ENCODE assay signal across 9 mouse cellular contexts in the genomic region with DNA sequence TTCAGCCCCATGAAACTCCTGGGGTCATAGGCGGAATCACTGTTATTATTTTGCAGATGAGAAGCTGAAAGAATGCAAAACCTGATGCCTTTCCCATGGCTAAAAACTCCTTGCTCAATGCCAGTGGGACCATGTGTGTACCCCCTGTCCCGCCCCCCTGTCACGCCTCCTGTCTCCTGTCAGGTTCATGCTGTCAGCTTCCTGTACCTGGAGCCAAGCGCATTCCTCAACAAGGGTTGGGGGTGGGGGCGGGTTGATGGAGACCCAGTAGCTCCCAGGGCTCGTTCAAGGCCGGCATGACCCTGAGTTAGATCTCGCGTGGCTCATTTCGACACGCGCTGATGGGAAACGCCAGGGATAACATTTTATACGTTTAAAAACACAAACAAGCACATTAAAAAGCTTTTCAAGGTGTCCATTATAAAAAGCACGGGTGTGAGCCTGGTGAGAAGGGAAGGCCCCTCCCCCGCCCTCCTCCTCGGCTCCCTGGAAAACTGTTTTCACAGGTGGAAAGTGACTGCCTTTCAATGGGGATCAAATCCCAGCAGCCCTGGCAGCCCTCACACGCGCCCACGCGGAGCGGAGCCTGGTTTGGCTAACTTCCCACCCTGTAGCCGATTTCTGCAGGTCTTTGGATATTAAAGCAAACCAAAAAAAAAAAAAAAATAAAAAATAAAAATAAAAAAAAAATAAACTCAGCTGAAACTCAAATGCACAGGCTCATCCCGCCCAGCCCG.
A peak's percentile ranks its signal among the peaks of the same experiment; 100 is the strongest.
DNase-seq lines count a peak whose midpoint lies in the region; ATAC-seq and TF ChIP-seq lines count a peak whose summit lies in the region.
"Had no signal": no experiment of that assay in that cellular context is flagged by ENCODE, and none has a peak within 500 bp of the region (broad histone marks: within the 10 kb centered on the region; RNA-seq: fewer than 3 reads in every experiment).

No protein-coding gene starts in this region.

- H3K27me3 ChIP-seq in forebrain, embryonic 11.5 days (ENCODE audit: control insufficient read depth, insufficient read depth, low read length) = no peaks in the 10 kb centered on the region
- H3K27me3 ChIP-seq in limb, embryonic 14.5 days (ENCODE audit: control insufficient read depth, insufficient read depth, low read length) = no peaks in the 10 kb centered on the region

- TF ChIP-seq POLR2A in limb, embryonic 14.5 days (IDR thresholded peaks at IDR 0.05; ENCODE audit: borderline replicate concordance, extremely low read depth, insufficient read depth, insufficient read length) = no peak

- no peaks in the 10 kb centered on the region for H3K4me1 ChIP-seq in forebrain, embryonic 11.5 days (replicated peaks; ENCODE audit: control insufficient read depth, insufficient read depth, low read length)
- H3K4me1 ChIP-seq in limb, embryonic 14.5 days (ENCODE audit: control insufficient read depth, insufficient read depth, low read length) = peaks cover 33% of the 10 kb centered on the region
- H3K4me1 ChIP-seq: megakaryocyte, embryonic 14.5 days had no signal

- no peaks in the 10 kb centered on the region for H3K9me3 ChIP-seq in forebrain, embryonic 11.5 days (ENCODE audit: control insufficient read depth, low read length)
- H3K9me3 ChIP-seq in limb, embryonic 14.5 days (ENCODE audit: control insufficient read depth, low read length) = no peaks in the 10 kb centered on the region
- H3K9me3 ChIP-seq: megakaryocyte, embryonic 14.5 days had no signal

- WGBS in forebrain, embryonic 11.5 days = 12% methylated on average over 25 of the region's 25 CpGs
- WGBS in limb, embryonic 14.5 days = 5% methylated on average over 25 of the region's 25 CpGs

- DNase-seq in cerebellum, postnatal 25 days = peak; percentile 37 to 52
- peak; percentile 3 to 7 for DNase-seq in left cerebral cortex, adult 9 months (ENCODE audit: low spot score in 2 of 2)
- no peak for DNase-seq in left cerebral cortex, postnatal 14 days (ENCODE audit: low spot score in 2 of 2)
- DNase-seq in forebrain, embryonic 11.5 days (ENCODE audit: low spot score) = no peak
- peak; percentile 60 for DNase-seq in limb, embryonic 14.5 days (ENCODE audit: low spot score)
- DNase-seq in retina, embryonic 14.5 days (ENCODE audit: low spot score) = no peak
- no peak for DNase-seq in thymus, postnatal 25 days

- no peak for ATAC-seq in cerebellum, adult (ENCODE audit: insufficient number of reproducible peaks, low FRiP score, low TSS enrichment)
- ATAC-seq in forebrain, embryonic 11.5 days (replicated peaks; ENCODE audit: low FRiP score) = no peak
- peak; percentile 62; the same call in 1 of the 2 replicates for ATAC-seq in limb, embryonic 14.5 days (ENCODE audit: low FRiP score, low read depth)

- peak overlapping the region; percentile 33; the same call in 1 of the 2 replicates for H3K4me2 ChIP-seq in forebrain, embryonic 11.5 days (ENCODE audit: low read depth, low read length, severe bottlenecking)
- H3K4me2 ChIP-seq in limb, embryonic 14.5 days (replicated peaks; ENCODE audit: low read depth, low read length, severe bottlenecking) = peak overlapping the region; percentile 39

- no peak overlapping the region for H3K27ac ChIP-seq in forebrain, embryonic 11.5 days (ENCODE audit: low read depth, low read length)
- H3K27ac ChIP-seq in limb, embryonic 14.5 days (replicated peaks; ENCODE audit: low read depth, low read length) = no peak overlapping the region

- no peak overlapping the region for H3K4me3 ChIP-seq in forebrain, embryonic 11.5 days (ENCODE audit: low read depth, low read length)
- peak overlapping the region; percentile 4; the same call in 1 of the 2 replicates for H3K4me3 ChIP-seq in limb, embryonic 14.5 days (replicated peaks; ENCODE audit: low read length)
- H3K4me3 ChIP-seq: megakaryocyte, embryonic 14.5 days had no signal

- intact Hi-C loops in left cerebral cortex, postnatal 14 days (cut with DNase I) = no loop called here

- no peaks in the 10 kb centered on the region for H3K36me3 ChIP-seq in forebrain, embryonic 11.5 days (ENCODE audit: control insufficient read depth, insufficient read depth, low read length)
- no peaks in the 10 kb centered on the region for H3K36me3 ChIP-seq in limb, embryonic 14.5 days (ENCODE audit: control insufficient read depth, insufficient read depth, low read length)

- no peak overlapping the region for H3K9ac ChIP-seq in forebrain, embryonic 11.5 days (ENCODE audit: low read length)
- peak overlapping the region; percentile 34; the same call in 1 of the 2 replicates for H3K9ac ChIP-seq in limb, embryonic 14.5 days (ENCODE audit: low read depth, low read length, severe bottlenecking)

Comparison
In these comparisons a context has a peak if more than half of its experiments do, and no peak if none do; other contexts are left out.
1. DNase-seq: peak in cerebellum, postnatal 25 days (2 of 2), left cerebral cortex, adult 9 months (2 of 2) and limb, embryonic 14.5 days (single experiment); none in left cerebral cortex, postnatal 14 days (0 of 2), forebrain, embryonic 11.5 days (single experiment), retina, embryonic 14.5 days (single experiment) and thymus, postnatal 25 days (single experiment).